Mouse (Mus musculus): ENCODE results near the gene Fbxo42.

The Fbxo42 gene

GRCm38 (mm10) chr4:141178500-141178899 is 30.8 kb downstream of the Fbxo42 start:
- no peak for DNase-seq

GRCm38 (mm10) chr4:141180831-141181230 is 33.1 kb downstream of the Fbxo42 start:
- no peak for DNase-seq

- no peak for DNase-seq
Measured at GRCm38 (mm10) chr4:141181981-141182380, 34.3 kb downstream of the Fbxo42 start.

GRCm38 (mm10) chr4:141183932-141184331 is 36.2 kb downstream of the Fbxo42 start:
- no peak for DNase-seq

- no peak for DNase-seq
Measured at GRCm38 (mm10) chr4:141184426-141184825, 36.7 kb downstream of the Fbxo42 start.

GRCm38 (mm10) chr4:141186923-141187836 is 39.5 kb downstream of the Fbxo42 start:
- DNase-seq = no peak

GRCm38 (mm10) chr4:141191294-141191693 is 43.6 kb downstream of the Fbxo42 start:
- peak in 1 of 2 experiments; percentile 33 for DNase-seq

- DNase-seq = no peak
Measured at GRCm38 (mm10) chr4:141194553-141194952, 46.8 kb downstream of the Fbxo42 start.

GRCm38 (mm10) chr4:141196981-141197685 is 49.4 kb downstream of the Fbxo42 start:
- DNase-seq = no peak

GRCm38 (mm10) chr4:141197686-141198035 is 49.9 kb downstream of the Fbxo42 start:
- DNase-seq = no peak

- peak in 1 of 2 experiments; percentile 46 for DNase-seq
Measured at GRCm38 (mm10) chr4:141200906-141201305, 53.2 kb downstream of the Fbxo42 start.

- DNase-seq = no peak
Measured at GRCm38 (mm10) chr4:141202192-141202591, 54.5 kb downstream of the Fbxo42 start.

- DNase-seq = peak; percentile 47 to 72
Measured at GRCm38 (mm10) chr4:141204580-141205061, 56.9 kb downstream of the Fbxo42 start.

GRCm38 (mm10) chr4:141207081-141207480 is 59.4 kb downstream of the Fbxo42 start:
- no peak for DNase-seq

- DNase-seq = no peak
Measured at GRCm38 (mm10) chr4:141210524-141211219, 63.0 kb downstream of the Fbxo42 start.

GRCm38 (mm10) chr4:141211646-141212045 is 63.9 kb downstream of the Fbxo42 start:
- no peak for DNase-seq

GRCm38 (mm10) chr4:141212892-141213291 is 65.2 kb downstream of the Fbxo42 start:
- DNase-seq = no peak

- no peak for DNase-seq
Measured at GRCm38 (mm10) chr4:141213342-141213741, 65.6 kb downstream of the Fbxo42 start.

GRCm38 (mm10) chr4:141213770-141214336 is 66.1 kb downstream of the Fbxo42 start, which contains the start of gene Rsg1:
Rsg1 (plus strand) TSS chr4:141213956.
- peak; percentile 95 to 96 for DNase-seq

- peak; percentile 55 to 64 for DNase-seq
Measured at GRCm38 (mm10) chr4:141214337-141214851, 66.7 kb downstream of the Fbxo42 start.

GRCm38 (mm10) chr4:141219583-141220213 is 72.0 kb downstream of the Fbxo42 start:
- DNase-seq = no peak

GRCm38 (mm10) chr4:141221848-141222247 is 74.1 kb downstream of the Fbxo42 start:
- no peak for DNase-seq
